Mouse (Mus musculus) lung, embryonic 14.5 days (tissue): Measurements from ENCODE around the gene Rras. TPM values are rescaled to one million over a fixed set of nuclear protein-coding genes. Genes with fewer than 3 reads are reported as not detected.
A peak's percentile ranks its signal among the peaks of the same experiment; 100 is the strongest.

ENCODE experiments used
- ATAC-seq: fragments of 200-750 bp; cut with Nextera tagmentation; 2 replicates; pipeline ENCODE4 v1.8.0; 2017; ENCODE audit warnings: mild to moderate bottlenecking, moderate TSS enrichment, moderate library complexity; ENCODE audit not compliant: insufficient read depth
- DNase-seq: peaks from one replicate; pipeline ENCODE4 v3.0.0-alpha.2; 2015
- H3K27ac ChIP-seq: fragments of 300-500 bp; sonication (generic); 2 replicates; pipeline ENCODE4 v1.5.1; 2014; ENCODE audit warnings: low read depth, mild to moderate bottlenecking, moderate library complexity
- H3K27me3 ChIP-seq: fragments of 300-500 bp; sonication (generic); 2 replicates; pipeline ENCODE4 v1.6.1; 2014; ENCODE audit warnings: low read length, control low read depth; ENCODE audit not compliant: insufficient read depth
- H3K36me3 ChIP-seq: fragments of 300-500 bp; sonication (generic); 2 replicates; pipeline ENCODE4 v1.6.1; 2014; ENCODE audit warnings: control low read depth; ENCODE audit not compliant: insufficient read depth
- H3K4me1 ChIP-seq: fragments of 300-500 bp; sonication (generic); 2 replicates; pipeline ENCODE4 v1.6.1; 2014; ENCODE audit warnings: antibody characterized with exemption, control low read depth; ENCODE audit not compliant: insufficient read depth
- H3K4me2 ChIP-seq: fragments of 300-500 bp; sonication (generic); 2 replicates; pipeline ENCODE4 v1.6.1; 2014; ENCODE audit warnings: mild to moderate bottlenecking
- H3K4me3 ChIP-seq: fragments of 300-500 bp; sonication (generic); 2 replicates; pipeline ENCODE4 v1.5.1; 2014; ENCODE audit warnings: low read depth, low read length
- H3K9ac ChIP-seq: fragments of 300-500 bp; sonication (generic); 2 replicates; pipeline ENCODE4 v1.6.1; 2014
- H3K9me3 ChIP-seq: fragments of 300-500 bp; sonication (generic); 2 replicates; pipeline ENCODE4 v1.6.1; 2016; ENCODE audit warnings: low read depth, low read length, control low read depth
- CTCF ChIP-seq: IDR thresholded peaks from 2 replicates; pipeline ENCODE4 v1.5.1; 2016; ENCODE audit warnings: antibody characterized with exemption, low read depth
- WGBS: fragments of 180-500 bp; shearing (Covaris S2); extraction: QIAGEN DNeasy Blood & Tissue Kit; methylation state at CpG from one replicate; pipeline ENCODE4 v1.1.7; 2014; 5-methylcytosine and 5-hydroxymethylcytosine counted together
- polyA plus RNA-seq: library from polyadenylated mRNA; unstranded; fragments of >200 nt; fragmentation: Nextera tagmentation; extraction: Ambion mirVana; gene quantifications from 2 replicates; pipeline ENCODE4 v1.2.1, GENCODE M21; 2014

Gene Rras
- polyA plus RNA-seq, 1 experiment from 2014 or later: 46.2 TPM

DNA sequence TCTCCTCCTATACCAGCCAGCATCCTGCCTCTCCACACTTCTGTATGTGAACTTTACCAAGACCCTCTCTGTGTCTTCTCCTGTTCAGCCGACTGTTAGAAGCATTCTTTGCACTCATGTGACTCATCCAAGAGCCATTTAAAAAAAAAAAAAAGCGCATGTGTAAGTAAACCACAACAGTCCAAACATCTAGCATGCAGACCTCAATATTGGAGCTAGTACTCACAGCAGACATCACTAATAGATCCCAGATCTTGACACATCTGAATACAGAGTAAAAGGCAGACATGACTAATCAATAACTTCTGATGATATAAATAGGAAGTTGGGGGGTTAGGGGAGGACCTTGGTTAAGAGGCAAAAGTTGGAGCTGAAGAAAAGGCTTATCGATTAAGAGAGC is 17.9 kb downstream of the Rras start:
- DNase-seq (peak; percentile 16), ATAC-seq (no peak)
- TF ChIP-seq CTCF: no peak
- no peak overlapping the region for H3K4me2 ChIP-seq
- H3K27ac ChIP-seq: no peak overlapping the region
- H3K27me3 ChIP-seq: no peaks in the 10 kb centered on the region
- H3K9me3 ChIP-seq: no peaks in the 10 kb centered on the region
- H3K36me3 ChIP-seq: peaks cover 99% of the 10 kb centered on the region
- no peaks in the 10 kb centered on the region for H3K4me1 ChIP-seq
- H3K4me3 ChIP-seq: no peak overlapping the region
- no peak overlapping the region for H3K9ac ChIP-seq
- 89% methylated on average over 3 of the region's 3 CpGs for WGBS

DNA sequence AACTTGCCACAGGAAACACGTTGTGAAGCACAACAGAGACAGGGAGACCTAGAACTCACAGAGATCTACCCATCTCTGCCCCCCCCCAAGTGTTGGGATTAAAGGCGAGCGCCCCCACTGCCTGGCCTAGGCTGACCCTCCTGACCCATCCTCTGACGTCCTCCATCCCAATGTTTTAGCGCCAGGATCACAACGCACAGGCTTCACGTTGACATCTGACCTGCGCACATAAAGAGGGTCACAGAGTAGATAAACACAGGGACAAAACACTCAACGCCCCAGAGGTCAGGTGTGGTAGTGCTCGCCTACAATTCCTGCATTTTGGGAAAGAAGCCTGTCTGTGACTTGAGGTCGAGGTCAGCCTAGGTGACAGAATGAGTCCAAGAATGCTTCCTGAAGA is 18.9 kb downstream of the Rras start:
- no peak overlapping the region for H3K9ac ChIP-seq
- ATAC-seq: no peak
- no peak overlapping the region for H3K4me2 ChIP-seq
- H3K27me3 ChIP-seq: no peaks in the 10 kb centered on the region
- H3K4me3 ChIP-seq: no peak overlapping the region
- H3K9me3 ChIP-seq: no peaks in the 10 kb centered on the region
- H3K36me3 ChIP-seq: peaks cover 99% of the 10 kb centered on the region
- DNase-seq: no peak
- H3K4me1 ChIP-seq: no peaks in the 10 kb centered on the region
- WGBS: 71% methylated on average over 11 of the region's 11 CpGs
- no peak overlapping the region for H3K27ac ChIP-seq
- TF ChIP-seq CTCF: no peak

DNA sequence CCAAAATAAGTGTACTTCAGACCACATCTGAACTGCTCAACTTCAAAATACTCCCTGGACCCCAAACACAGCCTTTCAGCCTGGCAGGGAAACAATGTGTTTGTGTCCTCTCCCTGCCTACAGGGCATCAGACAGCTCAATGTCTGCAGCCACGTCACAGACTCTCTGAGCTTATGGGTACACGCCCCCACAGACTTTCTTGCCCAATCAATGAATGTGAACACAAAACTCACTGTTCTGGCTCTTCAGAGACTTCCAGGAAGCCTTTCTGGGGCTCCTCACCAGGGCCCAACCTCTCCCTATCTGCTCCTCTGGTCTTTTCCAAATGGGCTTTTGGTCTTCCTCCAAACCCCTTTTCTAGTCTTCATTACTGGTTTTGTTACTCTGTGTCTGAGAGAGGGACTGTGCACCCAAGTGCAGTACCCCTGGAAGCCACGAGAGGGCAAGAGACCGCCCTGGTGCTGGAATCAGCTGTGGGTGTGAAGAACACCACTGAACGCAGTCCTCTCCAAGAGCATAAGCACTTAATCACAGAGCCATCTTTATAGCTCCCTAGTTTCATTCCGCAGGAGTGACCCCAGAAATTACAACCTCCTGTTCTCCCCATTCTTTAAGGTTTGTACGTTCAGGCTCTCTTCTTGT is 20.1 kb downstream of the Rras start:
- ATAC-seq: no peak
- H3K9me3 ChIP-seq: no peaks in the 10 kb centered on the region
- H3K27ac ChIP-seq: no peak overlapping the region
- no peaks in the 10 kb centered on the region for H3K27me3 ChIP-seq
- no peak overlapping the region for H3K4me2 ChIP-seq
- WGBS: 65% methylated on average over 7 of the region's 7 CpGs
- peak; percentile 68 for DNase-seq
- no peak overlapping the region for H3K4me3 ChIP-seq
- peaks cover 99% of the 10 kb centered on the region for H3K36me3 ChIP-seq
- TF ChIP-seq CTCF: peak; percentile 81
- no peaks in the 10 kb centered on the region for H3K4me1 ChIP-seq
- H3K9ac ChIP-seq: no peak overlapping the region

DNA sequence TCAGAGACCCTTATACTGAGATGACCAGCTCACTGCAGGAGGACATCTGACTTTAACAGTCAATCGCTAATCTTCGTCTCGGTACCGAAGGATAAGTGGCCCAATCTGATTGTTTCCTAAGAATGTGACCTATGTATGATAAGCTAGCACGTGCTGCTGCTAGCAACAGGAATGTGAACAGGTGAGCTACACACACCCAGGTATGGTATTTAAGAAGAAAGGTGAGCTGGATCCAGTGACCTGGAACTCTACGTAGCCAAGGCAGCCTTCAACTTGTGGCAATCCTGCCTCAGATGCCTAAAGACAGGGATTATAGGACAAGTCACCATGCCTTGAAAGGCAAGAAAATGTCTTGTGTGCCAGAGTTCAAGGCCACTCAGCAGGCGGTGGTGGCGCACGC is 20.6 kb downstream of the Rras start:
- Histone ChIP-seq H3K9ac (no peak overlapping the region), H3K27ac (no peak overlapping the region)
- TF ChIP-seq CTCF: no peak

DNA sequence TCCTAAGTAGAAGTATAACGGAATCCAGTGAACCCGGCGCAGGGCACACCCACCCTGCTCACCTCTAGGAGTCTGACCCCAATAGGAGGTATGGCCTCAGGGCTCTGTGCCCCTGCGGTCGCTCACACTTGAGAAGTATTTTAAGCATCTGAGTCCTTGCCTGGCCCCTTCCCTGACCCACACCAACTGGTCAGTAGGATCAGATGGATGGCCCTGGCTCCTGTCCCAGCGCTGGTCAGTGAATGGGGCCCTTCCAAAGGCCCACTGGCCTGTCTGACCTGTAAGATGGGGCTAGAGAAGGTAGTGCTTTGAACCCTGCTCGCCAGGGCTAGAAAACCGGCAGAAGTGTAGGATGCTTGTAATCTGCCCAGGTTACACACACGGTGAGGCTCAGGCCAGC is 23.1 kb downstream of the Rras start:
- Histone ChIP-seq H3K36me3 (peaks cover 99% of the 10 kb centered on the region), H3K4me1 (no peaks in the 10 kb centered on the region), H3K9ac (no peak overlapping the region), H3K9me3 (no peaks in the 10 kb centered on the region), H3K4me3 (no peak overlapping the region), H3K27me3 (no peaks in the 10 kb centered on the region), H3K4me2 (no peak overlapping the region), H3K27ac (no peak overlapping the region)
- no peak for DNase-seq
- WGBS: 91% methylated on average over 9 of the region's 9 CpGs
- ATAC-seq: no peak
- no peak for TF ChIP-seq CTCF

More for the DNA sequence above, 20.6 kb downstream of the Rras start:
- ATAC-seq (no peak), DNase-seq (no peak)
- H3K4me2 ChIP-seq: no peak overlapping the region
- H3K9me3 ChIP-seq: no peaks in the 10 kb centered on the region
- H3K27me3 ChIP-seq: no peaks in the 10 kb centered on the region
- H3K4me1 ChIP-seq: no peaks in the 10 kb centered on the region
- H3K4me3 ChIP-seq: no peak overlapping the region
- H3K36me3 ChIP-seq: peaks cover 99% of the 10 kb centered on the region
- whole genome bisulfite sequencing: 91% methylated on average over 9 of the region's 9 CpGs

DNA sequence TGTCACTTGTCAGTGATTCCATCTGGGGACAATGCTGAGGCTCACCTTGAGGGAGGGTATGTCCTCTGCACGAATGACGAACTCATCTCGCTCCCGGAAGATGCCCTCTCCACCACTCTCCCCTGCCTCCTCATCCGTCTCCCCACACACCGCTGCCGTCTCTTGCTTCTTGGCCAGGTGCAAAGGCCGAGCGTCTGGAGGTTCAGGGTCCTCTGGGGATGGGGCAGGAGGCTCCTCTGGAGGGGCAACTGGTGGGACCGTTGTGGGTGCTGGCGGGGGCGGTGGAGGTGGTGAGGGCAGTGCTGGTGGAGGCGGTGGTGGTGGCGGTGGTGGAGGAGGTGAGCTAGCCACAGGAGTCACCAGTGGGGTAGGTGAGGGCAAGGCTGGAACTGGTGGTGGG is 25.5 kb downstream of the Rras start:
- Histone ChIP-seq H3K9ac (no peak overlapping the region), H3K27me3 (no peaks in the 10 kb centered on the region), H3K4me3 (no peak overlapping the region), H3K36me3 (peaks cover 99% of the 10 kb centered on the region), H3K4me1 (no peaks in the 10 kb centered on the region), H3K27ac (no peak overlapping the region), H3K9me3 (no peaks in the 10 kb centered on the region), H3K4me2 (no peak overlapping the region)
- 89% methylated on average over 14 of the region's 14 CpGs for WGBS
- no peak for ATAC-seq
- no peak for TF ChIP-seq CTCF
- no peak for DNase-seq

DNA sequence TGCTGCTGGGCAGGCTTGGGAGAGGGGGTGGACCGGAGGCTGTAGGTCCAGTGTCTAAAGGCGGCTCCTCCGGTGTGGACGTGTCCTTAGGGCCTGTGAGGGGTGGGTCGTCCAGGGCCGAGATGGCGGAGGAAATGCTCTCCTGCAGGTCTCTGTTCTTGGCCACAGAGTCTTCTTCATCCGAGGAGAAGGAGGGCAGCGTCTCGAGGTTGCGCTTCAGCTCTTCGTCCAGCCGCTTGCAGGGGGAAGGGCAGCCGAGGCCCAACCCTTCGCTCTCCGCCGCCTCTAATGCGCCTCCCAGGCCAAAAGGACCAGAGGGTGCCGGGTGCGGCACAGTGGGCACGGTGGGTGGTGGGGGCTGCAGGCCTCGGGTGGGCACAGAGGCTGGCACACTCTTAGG is 28.0 kb downstream of the Rras start:
- no peaks in the 10 kb centered on the region for H3K9me3 ChIP-seq
- H3K9ac ChIP-seq: no peak overlapping the region
- no peaks in the 10 kb centered on the region for H3K27me3 ChIP-seq
- H3K4me3 ChIP-seq: no peak overlapping the region
- DNase-seq (no peak), ATAC-seq (no peak)
- WGBS: 92% methylated on average over 22 of the region's 22 CpGs
- peaks cover 99% of the 10 kb centered on the region for H3K36me3 ChIP-seq
- H3K27ac ChIP-seq: no peak overlapping the region
- no peaks in the 10 kb centered on the region for H3K4me1 ChIP-seq
- TF ChIP-seq CTCF: no peak
- no peak overlapping the region for H3K4me2 ChIP-seq
